Mouse (Mus musculus) heart, postnatal 10 days (tissue): ENCODE results near the gene Cmtm4. TPM values are rescaled to one million over a fixed set of nuclear protein-coding genes. Genes with fewer than 3 reads are reported as not detected.
"Not testable (repeated sequence)": the region's sequence is repeated elsewhere in the genome, so short reads cannot be mapped to it uniquely, and the experiment has no call there.

Experiments
- DNase-seq, 2 experiments: peaks; one replicate each; pipeline ENCODE4 v3.0.0; 2021
- intact Hi-C: fragments of 180-260 bp; cut with DNase I; formaldehyde crosslinking; loops from one replicate; pipeline ENCODE4 v1.15.1; 2025
- total RNA-seq, 2 experiments: library from RNA; stranded (reverse); gene quantifications; 2 replicates each; pipeline ENCODE4 v1.2.3; 2021

Gene Cmtm4
- total RNA-seq, 2 experiments from 2014 or later = 16.4 to 16.8 TPM

GRCm38 (mm10) chr8:104341678-104342077, 53.9 kb downstream of the Cmtm4 start:
- DNase-seq = no peak
- intact Hi-C loops = loop anchor here (2.0 to 5.0 kb wide), 5 partner anchors 91 to 239 kb away; partner anchors contain the start of genes Car7, Cdh5, Cklf and Nae1

- intact Hi-C loops = loop anchor here (2.0 to 5.0 kb wide), 5 partner anchors 90 to 239 kb away; partner anchors contain the start of genes Car7, Cdh5, Cklf and Nae1
These were observed 54.5 kb downstream of the Cmtm4 start for GRCm38 (mm10) chr8:104341106-104341561.

GRCm38 (mm10) chr8:104340233-104341105, 55.1 kb downstream of the Cmtm4 start:
- intact Hi-C loops = loop anchor here (2.0 to 5.0 kb wide), 5 partner anchors 90 to 238 kb away; partner anchors contain the start of genes Car7, Cdh5, Cklf and Nae1
- DNase-seq = peak; percentile 85 to 87

More at GRCm38 (mm10) chr8:104341106-104341561, 54.5 kb downstream of the Cmtm4 start:
- peak; percentile 84 to 86 for DNase-seq

GRCm38 (mm10) chr8:104339983-104340232, 55.7 kb downstream of the Cmtm4 start:
- DNase-seq = no peak
- intact Hi-C loops = loop anchor here (2.0 to 5.0 kb wide), 5 partner anchors 89 to 238 kb away; partner anchors contain the start of genes Car7, Cdh5, Cklf and Nae1

- intact Hi-C loops = no loop called here
- peak; percentile 62 to 65 for DNase-seq
These were observed 56.2 kb downstream of the Cmtm4 start, which contains the start of gene Cmtm3 for GRCm38 (mm10) chr8:104339229-104339982. Gene Cmtm3, plus strand, starts transcription at chr8:104339410.

GRCm38 (mm10) chr8:104337890-104338289, 57.7 kb downstream of the Cmtm4 start:
- DNase-seq = peak in 1 of 2 experiments; percentile 6
- intact Hi-C loops = no loop called here

GRCm38 (mm10) chr8:104336806-104337205, 58.8 kb downstream of the Cmtm4 start:
- DNase-seq = no peak
- intact Hi-C loops = no loop called here

- intact Hi-C loops = no loop called here
- no peak for DNase-seq
These were observed 61.4 kb downstream of the Cmtm4 start for GRCm38 (mm10) chr8:104334196-104334595.

GRCm38 (mm10) chr8:104333786-104334185, 61.8 kb downstream of the Cmtm4 start:
- intact Hi-C loops = no loop called here
- DNase-seq = no peak

GRCm38 (mm10) chr8:104332665-104333631, 62.7 kb downstream of the Cmtm4 start:
- intact Hi-C loops = no loop called here
- no peak for DNase-seq

- DNase-seq, intact Hi-C loops: not testable (repeated sequence)
These were observed 73.7 kb downstream of the Cmtm4 start, which contains the start of gene Cmtm2b for GRCm38 (mm10) chr8:104321930-104322329. Gene Cmtm2b, plus strand, starts transcription at chr8:104322230.

- DNase-seq, intact Hi-C loops: not testable (repeated sequence)
These were observed 74.3 kb downstream of the Cmtm4 start, which contains the start of gene Gm11020 for GRCm38 (mm10) chr8:104321267-104321666. Gene Gm11020, plus strand, starts transcription at chr8:104321567.

- intact Hi-C loops = no loop called here
- peak; percentile 41 to 47 for DNase-seq
These were observed 82.3 kb downstream of the Cmtm4 start for GRCm38 (mm10) chr8:104313311-104313710.

- DNase-seq, intact Hi-C loops: not testable (repeated sequence)
These were observed 83.6 kb downstream of the Cmtm4 start for GRCm38 (mm10) chr8:104312023-104312422.

GRCm38 (mm10) chr8:104309441-104310155, 86.0 kb downstream of the Cmtm4 start, which contains the start of the genes Gm45711 and Cmtm1:
Gene Gm45711, minus strand, starts transcription at chr8:104310081.
Gene Cmtm1, minus strand, starts transcription at chr8:104310145.
- peak; percentile 34 to 47 for DNase-seq
- intact Hi-C loops = not testable (repeated sequence)

- DNase-seq, intact Hi-C loops: not testable (repeated sequence)
These were observed 87.3 kb downstream of the Cmtm4 start for GRCm38 (mm10) chr8:104308341-104308740.

- no peak for DNase-seq
- intact Hi-C loops = no loop called here
These were observed 90.6 kb downstream of the Cmtm4 start for GRCm38 (mm10) chr8:104304962-104305361.

GRCm38 (mm10) chr8:104302536-104302935, 93.1 kb downstream of the Cmtm4 start:
- DNase-seq, intact Hi-C loops: not testable (repeated sequence)

- intact Hi-C loops = not testable (repeated sequence)
- DNase-seq = peak; percentile 41 to 53
These were observed 94.0 kb downstream of the Cmtm4 start for GRCm38 (mm10) chr8:104301577-104301976.
